Mouse (Mus musculus) mouse trophoblast stem cell (cell line): ENCODE results near the gene Abtb1.

Source experiments
- in situ Hi-C, 2 experiments: fragments of 300-500 bp; cut with MseI, MboI; formaldehyde crosslinking; loops; 2 replicates in 1 of 2; 3 replicates in 1 of 2; pipeline ENCODE4 v1.15.1; 2025

Abtb1 gene

GRCm38 (mm10) chr6:88855636-88856035 lies 13.9 kb upstream of the Abtb1 start:
- in situ Hi-C loops, result loop anchor here (5.0 to 10.0 kb wide), 2 partner anchors 298 to 301 kb away; no protein-coding TSS in a partner anchor

- in situ Hi-C loops, result loop anchor here in 1 of 2 experiments (10.0 kb wide), 1 partner anchor 300 kb away; no protein-coding TSS in a partner anchor
Observed at GRCm38 (mm10) chr6:88854509-88854908, 12.7 kb upstream of the Abtb1 start.

GRCm38 (mm10) chr6:88850034-88850433 lies 8.2 kb upstream of the Abtb1 start:
- in situ Hi-C loops, result loop anchor here in 1 of 2 experiments (10.0 kb wide), 1 partner anchor 295 kb away; no protein-coding TSS in a partner anchor

GRCm38 (mm10) chr6:88849270-88849669 lies 7.5 kb upstream of the Abtb1 start:
- in situ Hi-C loops, result no loop called here

GRCm38 (mm10) chr6:88847571-88847970 lies 5.8 kb upstream of the Abtb1 start:
- in situ Hi-C loops, result no loop called here

GRCm38 (mm10) chr6:88844901-88845565 lies 3.2 kb upstream of the Abtb1 start:
- in situ Hi-C loops, result no loop called here

- in situ Hi-C loops, result no loop called here
Observed at GRCm38 (mm10) chr6:88843781-88844725, 2.3 kb upstream of the Abtb1 start.

GRCm38 (mm10) chr6:88843241-88843640 lies 1.5 kb upstream of the Abtb1 start:
- in situ Hi-C loops, result no loop called here

GRCm38 (mm10) chr6:88842731-88843151 lies 957 bp upstream of the Abtb1 start:
- in situ Hi-C loops, result no loop called here

GRCm38 (mm10) chr6:88841514-88841780 lies 337 bp downstream of the Abtb1 start:
- in situ Hi-C loops, result no loop called here

GRCm38 (mm10) chr6:88840791-88841513 lies 832 bp downstream of the Abtb1 start:
- in situ Hi-C loops, result no loop called here

GRCm38 (mm10) chr6:88840211-88840610 lies 1.6 kb downstream of the Abtb1 start:
- in situ Hi-C loops, result no loop called here

- in situ Hi-C loops, result no loop called here
Observed at GRCm38 (mm10) chr6:88839135-88839970, 2.4 kb downstream of the Abtb1 start.

- in situ Hi-C loops, result no loop called here
Observed at GRCm38 (mm10) chr6:88838613-88839012, 3.2 kb downstream of the Abtb1 start.

GRCm38 (mm10) chr6:88837999-88838398 lies 3.8 kb downstream of the Abtb1 start:
- in situ Hi-C loops, result no loop called here

GRCm38 (mm10) chr6:88836178-88836819 lies 5.5 kb downstream of the Abtb1 start:
- in situ Hi-C loops, result no loop called here

GRCm38 (mm10) chr6:88835047-88835446 lies 6.7 kb downstream of the Abtb1 start:
- in situ Hi-C loops, result no loop called here

- in situ Hi-C loops, result no loop called here
Observed at GRCm38 (mm10) chr6:88833340-88834140, 8.2 kb downstream of the Abtb1 start.

- in situ Hi-C loops, result no loop called here
Observed at GRCm38 (mm10) chr6:88832663-88833062, 9.1 kb downstream of the Abtb1 start.

GRCm38 (mm10) chr6:88831456-88831855 lies 10.3 kb downstream of the Abtb1 start:
- in situ Hi-C loops, result no loop called here
